Mouse (Mus musculus): ENCODE data around the gene Tor1b. TPM values are rescaled to one million over a fixed set of nuclear protein-coding genes. Genes with fewer than 3 reads are reported as not detected.

Tor1b gene
- polyA plus RNA-seq, 1 experiment from 2014 or later: 39.1 TPM

DNA sequence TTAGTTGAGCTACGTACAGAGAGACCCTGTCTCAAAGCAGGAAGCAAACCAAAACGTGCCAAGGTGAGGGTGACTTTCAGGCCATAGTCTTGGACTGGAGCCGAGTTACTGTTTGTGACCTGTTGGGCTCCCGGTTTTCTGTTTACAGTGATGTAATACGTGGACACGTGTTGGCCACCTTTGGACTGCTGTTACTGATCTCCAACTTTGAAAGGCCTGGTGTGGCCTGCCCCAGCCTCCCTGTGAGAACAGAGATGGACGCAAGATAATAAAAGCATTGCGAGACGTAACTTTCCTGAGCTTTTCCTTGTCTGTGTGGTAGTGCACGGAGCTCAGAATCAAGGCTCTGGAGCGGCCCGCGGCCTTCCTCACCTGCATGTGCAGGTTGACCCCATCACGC is 6.0 kb downstream of the Tor1b start:
- 88% methylated on average over 14 of the region's 14 CpGs for WGBS
- Histone ChIP-seq H3K4me1 (ENCODE audit: control insufficient read depth, insufficient read depth, low read length) (peaks cover 16% of the 10 kb centered on the region), H3K9me3 (ENCODE audit: control insufficient read depth, low read depth, low read length) (no peaks in the 10 kb centered on the region), H3K4me2 (replicated peaks; ENCODE audit: low read depth, low read length) (no peak overlapping the region), H3K27me3 (ENCODE audit: control insufficient read depth, insufficient read depth, low read length) (no peaks in the 10 kb centered on the region), H3K27ac (ENCODE audit: low read length) (no peak overlapping the region), H3K9ac (replicated peaks; ENCODE audit: low read depth, low read length) (no peak overlapping the region), H3K36me3 (ENCODE audit: control insufficient read depth, insufficient read depth, low read length) (peaks cover 80% of the 10 kb centered on the region), H3K4me3 (ENCODE audit: low read depth, low read length) (no peak overlapping the region)
- ATAC-seq (ENCODE audit: insufficient number of reproducible peaks, insufficient read depth, low FRiP score, low read depth): no peak

DNA sequence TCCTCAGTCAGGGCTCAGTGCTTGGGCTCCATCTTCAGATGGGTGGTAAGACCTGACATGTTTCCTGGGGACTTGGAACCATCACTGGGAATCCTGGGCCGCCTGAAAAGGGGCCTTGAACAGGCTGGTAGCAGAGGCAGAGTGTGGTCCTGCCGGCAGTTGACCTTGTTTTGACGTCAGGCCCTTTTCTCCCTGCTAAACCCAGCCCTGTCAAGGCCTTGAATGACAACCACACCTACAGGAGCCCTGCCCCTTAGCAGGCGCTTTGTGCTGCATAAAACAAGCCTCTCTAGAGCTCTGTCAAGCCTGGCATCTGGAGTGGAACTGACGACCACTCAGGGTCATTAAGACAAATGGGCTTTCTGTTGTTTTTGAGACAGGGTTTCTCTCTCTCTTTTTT is 7.1 kb downstream of the Tor1b start:
- WGBS: 38% methylated on average over 5 of the region's 5 CpGs
- Histone ChIP-seq H3K4me1 (ENCODE audit: control insufficient read depth, insufficient read depth, low read length) (peaks cover 4% of the 10 kb centered on the region; the same call in 1 of the 2 replicates), H3K27me3 (ENCODE audit: control insufficient read depth, insufficient read depth, low read length) (no peaks in the 10 kb centered on the region), H3K4me2 (replicated peaks; ENCODE audit: low read depth, low read length) (no peak overlapping the region), H3K9me3 (ENCODE audit: control insufficient read depth, low read depth, low read length) (no peaks in the 10 kb centered on the region), H3K27ac (ENCODE audit: low read length) (no peak overlapping the region), H3K9ac (replicated peaks; ENCODE audit: low read depth, low read length) (no peak overlapping the region), H3K36me3 (ENCODE audit: control insufficient read depth, insufficient read depth, low read length) (peaks cover 85% of the 10 kb centered on the region), H3K4me3 (ENCODE audit: low read depth, low read length) (no peak overlapping the region)
- ATAC-seq (ENCODE audit: insufficient number of reproducible peaks, insufficient read depth, low FRiP score, low read depth): no peak

DNA sequence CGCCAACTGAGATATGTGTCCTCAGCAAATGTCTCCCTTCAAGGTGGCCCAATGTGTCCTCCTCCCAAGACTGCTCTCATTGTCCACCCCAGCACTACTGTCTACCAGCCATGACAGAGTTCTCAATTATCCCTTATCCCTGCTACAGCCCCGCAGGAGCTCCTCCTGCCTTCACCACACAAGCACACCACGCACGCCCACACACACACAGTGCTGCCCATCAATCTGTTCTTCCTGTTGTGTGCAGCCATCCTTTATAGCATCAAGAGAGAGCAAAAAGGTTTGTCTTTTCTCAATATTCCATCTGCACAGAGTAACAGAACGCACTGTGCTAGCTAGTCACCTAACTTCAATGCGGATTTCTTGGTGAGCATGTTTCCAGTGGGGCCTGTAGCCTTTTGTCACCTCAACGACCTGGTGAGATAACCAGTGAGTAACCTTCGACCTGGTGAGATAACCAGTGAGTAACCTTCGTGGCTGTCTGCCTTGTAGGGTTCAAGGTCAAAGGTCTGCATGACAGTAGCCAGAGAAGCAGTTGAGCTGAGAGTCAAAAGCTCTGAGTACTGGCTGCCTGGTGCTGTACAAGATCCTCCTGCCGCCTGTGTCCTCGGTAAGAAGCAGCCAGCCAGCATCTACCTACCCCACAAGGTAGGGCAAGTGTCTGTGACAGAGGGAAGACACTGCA is 10.0 kb downstream of the Tor1b start:
- H3K4me3 ChIP-seq (ENCODE audit: low read depth, low read length): no peak overlapping the region
- peaks cover 12% of the 10 kb centered on the region for H3K4me1 ChIP-seq (ENCODE audit: control insufficient read depth, insufficient read depth, low read length)
- peaks cover 67% of the 10 kb centered on the region for H3K36me3 ChIP-seq (ENCODE audit: control insufficient read depth, insufficient read depth, low read length)
- no peaks in the 10 kb centered on the region for H3K9me3 ChIP-seq (ENCODE audit: control insufficient read depth, low read depth, low read length)
- ATAC-seq (ENCODE audit: insufficient number of reproducible peaks, insufficient read depth, low FRiP score, low read depth): no peak
- no peak overlapping the region for H3K9ac ChIP-seq (replicated peaks; ENCODE audit: low read depth, low read length)
- no peaks in the 10 kb centered on the region for H3K27me3 ChIP-seq (ENCODE audit: control insufficient read depth, insufficient read depth, low read length)
- H3K27ac ChIP-seq (ENCODE audit: low read length): no peak overlapping the region
- 81% methylated on average over 11 of the region's 11 CpGs for WGBS
- H3K4me2 ChIP-seq (replicated peaks; ENCODE audit: low read depth, low read length): no peak overlapping the region

DNA sequence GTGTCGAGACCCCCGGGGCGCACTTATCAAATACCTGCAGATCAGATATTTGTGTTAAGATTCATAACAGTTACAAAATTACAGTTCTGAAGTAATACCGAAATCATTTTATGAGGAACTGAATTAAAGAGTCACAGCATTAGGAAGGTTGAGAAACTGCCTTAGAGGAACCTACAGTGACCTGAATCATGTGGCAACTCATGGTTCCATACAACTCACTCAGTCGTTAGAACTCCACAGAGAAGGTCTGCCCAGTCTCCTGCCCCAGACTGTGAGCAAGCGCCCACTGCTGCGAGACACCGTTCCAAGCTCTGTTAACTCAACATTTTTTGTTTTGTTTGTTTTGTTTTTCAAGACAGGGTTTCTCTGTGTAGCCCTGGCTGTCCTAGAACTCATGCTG is 12.9 kb downstream of the Tor1b start:
- WGBS: 95% methylated on average over 8 of the region's 8 CpGs
- peaks cover 39% of the 10 kb centered on the region for H3K36me3 ChIP-seq (ENCODE audit: control insufficient read depth, insufficient read depth, low read length)
- no peak overlapping the region for H3K27ac ChIP-seq (ENCODE audit: low read length)
- H3K4me3 ChIP-seq (ENCODE audit: low read depth, low read length): no peak overlapping the region
- no peaks in the 10 kb centered on the region for H3K9me3 ChIP-seq (ENCODE audit: control insufficient read depth, low read depth, low read length)
- ATAC-seq (ENCODE audit: insufficient number of reproducible peaks, insufficient read depth, low FRiP score, low read depth): no peak
- no peaks in the 10 kb centered on the region for H3K27me3 ChIP-seq (ENCODE audit: control insufficient read depth, insufficient read depth, low read length)
- H3K4me2 ChIP-seq (replicated peaks; ENCODE audit: low read depth, low read length): no peak overlapping the region
- H3K9ac ChIP-seq (replicated peaks; ENCODE audit: low read depth, low read length): no peak overlapping the region
- peaks cover 12% of the 10 kb centered on the region for H3K4me1 ChIP-seq (ENCODE audit: control insufficient read depth, insufficient read depth, low read length)

DNA sequence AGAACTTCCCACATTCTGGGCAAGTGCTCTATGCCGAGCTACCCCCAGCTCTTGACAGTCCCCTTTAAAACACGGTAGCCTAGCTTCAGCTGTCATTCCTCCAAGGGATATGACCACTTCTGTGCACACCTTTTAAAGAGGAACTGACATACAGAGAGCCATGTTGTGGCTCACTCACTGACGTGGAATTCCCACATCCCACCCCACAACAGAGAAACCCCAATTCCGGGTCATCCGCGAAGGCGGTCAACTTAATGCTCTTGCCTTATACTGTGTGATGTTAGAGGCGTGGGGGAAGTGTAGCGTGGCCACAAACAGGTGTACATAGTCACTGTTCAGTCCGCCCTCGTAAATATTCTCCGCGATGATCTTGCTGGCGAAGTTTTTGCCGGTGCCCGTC is 14.1 kb downstream of the Tor1b start:
- peaks cover 12% of the 10 kb centered on the region for H3K4me1 ChIP-seq (ENCODE audit: control insufficient read depth, insufficient read depth, low read length)
- H3K36me3 ChIP-seq (ENCODE audit: control insufficient read depth, insufficient read depth, low read length): peaks cover 31% of the 10 kb centered on the region
- no peaks in the 10 kb centered on the region for H3K27me3 ChIP-seq (ENCODE audit: control insufficient read depth, insufficient read depth, low read length)
- H3K9ac ChIP-seq (replicated peaks; ENCODE audit: low read depth, low read length): peak overlapping the region; percentile 63
- WGBS: 12% methylated on average over 16 of the region's 16 CpGs
- H3K27ac ChIP-seq (ENCODE audit: low read length): no peak overlapping the region
- H3K4me3 ChIP-seq (ENCODE audit: low read depth, low read length): peak overlapping the region; percentile 88
- no peaks in the 10 kb centered on the region for H3K9me3 ChIP-seq (ENCODE audit: control insufficient read depth, low read depth, low read length)
- peak; percentile 44; the same call in 1 of the 2 replicates for ATAC-seq (ENCODE audit: insufficient number of reproducible peaks, insufficient read depth, low FRiP score, low read depth)
- H3K4me2 ChIP-seq (replicated peaks; ENCODE audit: low read depth, low read length): peak overlapping the region; percentile 83

DNA sequence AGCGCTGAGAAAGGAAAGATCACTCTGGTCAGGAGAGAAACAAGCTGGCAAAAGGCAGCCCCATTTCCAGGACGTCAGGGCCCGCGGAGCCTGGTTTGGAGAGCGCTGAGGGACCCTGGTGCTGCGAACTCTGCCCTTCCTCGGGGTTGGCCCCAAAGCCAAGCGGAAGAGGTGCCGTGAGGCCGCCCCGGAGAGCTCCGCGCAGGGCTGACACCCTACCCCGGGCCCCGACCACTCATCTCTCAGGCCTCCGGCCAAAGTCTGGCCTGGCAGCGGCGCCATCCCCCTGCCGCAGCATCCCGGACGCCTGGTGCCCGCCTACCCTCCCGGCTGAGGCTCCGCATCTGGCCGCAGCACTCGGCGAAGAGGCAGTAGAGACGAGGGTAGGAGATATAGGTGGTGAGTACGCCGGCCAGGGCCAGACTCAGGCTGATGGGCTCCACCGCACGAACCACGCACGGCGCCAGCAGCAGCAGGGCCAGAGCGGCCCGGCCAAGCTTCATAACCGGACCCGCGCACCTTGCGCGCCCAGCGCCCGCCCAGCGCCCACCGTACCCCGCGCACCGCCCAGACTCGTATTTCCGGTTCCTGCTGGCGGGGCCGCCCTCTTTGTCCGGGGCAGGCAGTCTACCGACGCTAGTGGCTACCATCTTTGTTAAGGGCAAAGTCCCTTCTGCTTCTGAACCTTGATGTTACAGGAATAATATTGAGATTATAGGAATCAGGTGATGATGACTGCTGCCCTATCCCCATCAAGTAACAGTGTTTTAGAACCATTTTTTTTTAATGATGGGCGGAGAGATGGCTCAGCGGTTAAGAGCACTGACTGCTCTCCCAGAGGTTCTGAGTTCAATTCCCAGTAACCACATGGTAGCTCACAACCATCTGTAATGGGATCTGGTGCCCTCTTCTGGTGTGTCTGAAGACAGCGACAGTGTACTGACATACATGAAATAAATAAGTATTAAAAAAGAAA is 14.9 kb downstream of the Tor1b start, which contains the start of gene Tor1a:
Gene Tor1a (minus strand): TSS at position 582 of the 976 bp plus-strand sequence.
- WGBS: 2% methylated on average over 56 of the region's 59 CpGs
- Histone ChIP-seq H3K27ac (ENCODE audit: low read length) (no peak within 1 kb of the TSS; the same call in 1 of the 2 replicates), H3K27me3 (ENCODE audit: control insufficient read depth, insufficient read depth, low read length) (no peaks in the 10 kb centered on the region), H3K9me3 (ENCODE audit: control insufficient read depth, low read depth, low read length) (no peaks in the 10 kb centered on the region), H3K9ac (replicated peaks; ENCODE audit: low read depth, low read length) (peak within 1 kb of the TSS; percentile 63), H3K36me3 (ENCODE audit: control insufficient read depth, insufficient read depth, low read length) (peaks cover 23% of the 10 kb centered on the region), H3K4me3 (ENCODE audit: low read depth, low read length) (peak within 1 kb of the TSS; percentile 88), H3K4me1 (ENCODE audit: control insufficient read depth, insufficient read depth, low read length) (peaks cover 12% of the 10 kb centered on the region), H3K4me2 (replicated peaks; ENCODE audit: low read depth, low read length) (peak within 1 kb of the TSS; percentile 83)
- peak; percentile 90 for ATAC-seq (ENCODE audit: insufficient number of reproducible peaks, insufficient read depth, low FRiP score, low read depth)

DNA sequence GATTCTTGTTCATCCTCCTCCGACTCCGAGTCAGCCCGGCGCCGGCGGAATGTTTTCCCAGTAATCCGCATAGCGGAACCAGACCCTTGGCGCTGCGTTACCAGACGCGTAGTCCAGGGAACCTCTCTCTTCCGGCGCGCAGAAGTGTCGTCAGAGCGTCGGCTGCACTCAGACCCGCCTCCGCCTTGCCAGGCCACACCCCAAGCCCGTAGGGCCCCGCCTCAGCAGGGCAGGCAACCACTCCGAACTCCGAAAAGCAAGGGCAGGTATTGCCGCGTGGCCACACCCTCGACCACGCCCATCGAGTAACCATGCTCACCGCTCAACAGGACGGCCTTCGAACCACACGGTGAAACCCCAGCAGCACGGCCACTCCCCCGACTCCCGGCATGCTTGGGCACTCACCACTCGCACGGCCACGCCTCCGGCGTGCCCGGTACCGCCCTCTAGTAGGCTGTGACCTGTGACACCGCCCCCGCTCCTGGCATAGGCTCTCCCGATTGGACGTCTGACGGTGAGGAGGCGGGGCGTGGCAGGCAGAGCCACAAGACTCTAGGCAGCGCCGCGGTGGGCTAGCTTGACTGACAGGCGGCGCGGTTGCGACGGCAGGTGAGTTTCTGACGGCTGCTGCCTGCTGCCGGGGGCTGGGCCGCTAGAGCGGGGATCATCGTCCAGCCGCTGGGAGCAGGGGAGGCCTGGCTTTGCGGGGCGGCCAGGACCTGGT is 29.2 kb downstream of the Tor1b start, which contains the start of the genes BC005624 and Usp20:
Gene BC005624 (minus strand): TSS at position 412 of the 724 bp plus-strand sequence.
Gene Usp20 (plus strand): TSS at position 490 of the 724 bp plus-strand sequence.
- no peaks in the 10 kb centered on the region for H3K27me3 ChIP-seq (ENCODE audit: control insufficient read depth, insufficient read depth, low read length)
- H3K4me3 ChIP-seq (ENCODE audit: low read depth, low read length): peak within 1 kb of the TSS; percentile 86
- H3K9me3 ChIP-seq (ENCODE audit: control insufficient read depth, low read depth, low read length): no peaks in the 10 kb centered on the region
- peak; percentile 98 for ATAC-seq (ENCODE audit: insufficient number of reproducible peaks, insufficient read depth, low FRiP score, low read depth)
- peaks cover 2% of the 10 kb centered on the region; the same call in 1 of the 2 replicates for H3K4me1 ChIP-seq (ENCODE audit: control insufficient read depth, insufficient read depth, low read length)
- WGBS: under 1% methylated on average over 65 of the region's 66 CpGs
- peak within 1 kb of the TSS; percentile 47 for H3K9ac ChIP-seq (replicated peaks; ENCODE audit: low read depth, low read length)
- H3K27ac ChIP-seq (ENCODE audit: low read length): no peak within 1 kb of the TSS
- peaks cover 18% of the 10 kb centered on the region for H3K36me3 ChIP-seq (ENCODE audit: control insufficient read depth, insufficient read depth, low read length)
- peak within 1 kb of the TSS; percentile 76 for H3K4me2 ChIP-seq (replicated peaks; ENCODE audit: low read depth, low read length)

DNA sequence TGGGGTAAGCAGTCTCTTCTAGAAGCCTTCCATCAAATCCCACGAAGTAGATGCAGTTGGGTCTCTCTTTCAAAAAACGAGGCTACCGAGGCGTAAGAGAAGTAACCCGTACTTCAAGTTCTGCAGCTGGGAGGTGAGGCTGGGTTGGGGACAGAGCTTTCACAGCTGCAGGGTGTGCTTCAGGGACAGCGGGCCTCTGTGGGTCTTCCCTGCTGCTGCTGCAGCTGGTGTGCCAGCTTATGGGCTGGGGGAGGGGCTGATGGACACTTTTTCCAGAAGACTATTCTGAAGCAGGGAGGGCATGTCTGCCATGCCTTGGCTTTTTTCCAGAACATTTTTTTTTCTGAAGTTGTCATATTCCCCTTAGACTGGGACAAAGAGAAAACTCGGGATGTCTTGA is 30.3 kb downstream of the Tor1b start:
- Histone ChIP-seq H3K4me2 (replicated peaks; ENCODE audit: low read depth, low read length) (peak overlapping the region; percentile 72), H3K4me1 (ENCODE audit: control insufficient read depth, insufficient read depth, low read length) (peaks cover 2% of the 10 kb centered on the region; the same call in 1 of the 2 replicates), H3K4me3 (ENCODE audit: low read depth, low read length) (peak overlapping the region; percentile 86), H3K27me3 (ENCODE audit: control insufficient read depth, insufficient read depth, low read length) (no peaks in the 10 kb centered on the region), H3K27ac (ENCODE audit: low read length) (no peak overlapping the region), H3K36me3 (ENCODE audit: control insufficient read depth, insufficient read depth, low read length) (peaks cover 9% of the 10 kb centered on the region), H3K9me3 (ENCODE audit: control insufficient read depth, low read depth, low read length) (no peaks in the 10 kb centered on the region), H3K9ac (replicated peaks; ENCODE audit: low read depth, low read length) (no peak overlapping the region)
- 44% methylated on average over 7 of the region's 7 CpGs for WGBS
- no peak for ATAC-seq (ENCODE audit: insufficient number of reproducible peaks, insufficient read depth, low FRiP score, low read depth)
